Mouse (Mus musculus) fat pad, adult 2 months (tissue): ENCODE measurements around the gene 4930583I09Rik.

Source experiments
- DNase-seq: peaks from one replicate; pipeline ENCODE4 v3.0.0-alpha.2; 2011; ENCODE audit warnings: low read depth, low spot score; ENCODE audit errors: extremely low read depth

Gene 4930583I09Rik

DNA sequence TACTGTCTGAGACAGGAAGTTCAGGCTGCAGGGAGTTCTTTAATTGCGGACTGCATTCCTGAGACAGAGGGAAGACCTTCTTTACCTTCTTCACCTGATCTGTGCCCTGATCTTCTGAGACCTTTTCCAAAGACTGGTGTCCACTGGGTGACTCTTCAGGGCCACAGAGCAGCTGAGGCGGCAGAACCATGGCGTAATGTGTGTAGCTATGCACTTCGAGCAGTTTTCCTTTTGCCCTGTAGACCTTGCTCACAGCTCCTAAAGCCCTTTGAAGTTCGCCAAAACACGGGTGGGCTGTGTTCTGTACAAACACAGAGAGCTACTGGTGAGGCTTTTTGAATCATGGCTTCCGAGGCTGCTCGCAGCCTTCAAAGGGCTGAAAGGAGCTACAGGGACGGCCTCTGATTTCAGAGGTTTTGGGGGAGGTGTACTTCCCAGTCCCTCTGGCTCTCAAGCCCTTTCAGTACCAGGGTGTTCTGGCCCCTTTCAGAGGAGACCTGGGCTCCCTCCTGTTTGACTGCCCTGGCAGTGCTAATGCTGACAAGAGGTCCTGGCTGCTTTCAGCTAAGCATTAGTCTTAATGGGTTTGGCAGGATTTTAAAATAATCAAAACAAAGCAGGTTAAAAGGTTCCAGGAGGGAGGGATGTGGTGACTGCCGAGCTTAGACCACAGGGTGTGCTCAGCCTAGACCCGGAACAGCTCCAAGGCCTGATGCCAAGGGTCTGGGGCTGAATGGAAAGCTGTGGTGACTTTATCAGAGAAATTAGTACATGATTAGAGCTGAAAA is 33.5 kb downstream of the 4930583I09Rik start:
- DNase-seq: no peak

- DNase-seq: no peak
Observed at GRCm38 (mm10) chr17:64792623-64793022, 43.2 kb downstream of the 4930583I09Rik start.

DNA sequence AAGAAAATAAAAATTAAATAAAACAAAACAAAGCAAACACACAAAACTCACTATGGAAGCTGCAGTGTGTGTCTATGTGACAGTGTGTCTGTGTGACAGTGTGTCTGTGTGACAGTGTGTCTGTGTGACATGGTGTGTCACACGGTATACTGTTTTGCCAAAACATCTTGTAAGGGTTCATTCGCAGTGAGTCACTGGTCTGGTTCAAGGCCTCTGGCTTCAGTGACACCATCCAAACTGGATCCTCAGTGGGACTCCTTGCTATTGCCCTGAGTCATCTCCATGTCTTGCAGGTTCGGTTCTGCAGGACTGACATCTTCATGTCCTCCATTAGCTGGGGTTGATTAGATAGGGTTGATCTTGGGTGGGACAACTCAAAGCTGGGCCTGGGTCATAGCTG is 43.8 kb downstream of the 4930583I09Rik start:
- DNase-seq: no peak

DNA sequence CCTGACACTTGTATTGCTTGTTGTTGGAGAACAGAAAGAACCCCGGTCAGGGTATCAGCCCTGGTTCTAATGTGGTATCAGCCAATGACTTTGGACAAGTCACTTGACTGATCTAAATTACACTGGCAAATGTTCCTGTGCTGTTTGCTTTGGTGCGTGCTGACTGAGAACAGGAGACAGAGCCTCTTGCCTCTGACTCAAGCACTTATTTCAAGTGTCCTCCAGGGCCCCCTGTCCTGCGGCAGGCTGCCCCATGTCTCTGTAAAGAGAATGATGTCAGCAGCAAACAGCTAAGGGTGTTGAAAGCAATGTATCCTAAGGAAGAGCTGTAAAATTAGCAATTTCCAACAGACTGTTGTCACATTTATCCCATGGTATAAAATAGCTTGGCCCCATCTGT is 46.7 kb downstream of the 4930583I09Rik start:
- no peak for DNase-seq

DNA sequence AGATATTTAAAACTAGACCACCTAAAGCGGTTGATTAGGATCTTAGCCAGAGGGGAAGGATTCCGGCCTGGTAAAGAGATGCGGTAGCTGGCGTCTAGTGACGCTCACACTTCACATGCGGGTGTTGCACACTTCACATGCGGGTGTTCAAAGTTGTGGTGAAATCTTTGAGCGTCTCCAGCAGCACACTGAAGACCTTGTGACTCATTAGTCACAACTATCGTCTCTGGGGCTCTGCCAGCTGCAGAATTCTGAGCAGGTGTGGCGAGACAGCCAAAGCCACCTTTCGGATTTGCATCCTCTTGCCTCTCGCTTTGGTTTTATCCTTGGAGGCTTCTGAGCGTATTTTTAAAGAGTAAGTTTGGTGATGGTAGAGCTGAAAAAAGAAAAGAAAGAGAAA is 47.6 kb downstream of the 4930583I09Rik start:
- DNase-seq: no peak

- DNase-seq: no peak
Observed at GRCm38 (mm10) chr17:64785961-64786360, 49.9 kb downstream of the 4930583I09Rik start.
